Mouse (Mus musculus) ES-E14 (cell line): ENCODE measurements around the gene Fbxo39.

Experiments
- HCFC1 ChIP-seq: IDR thresholded peaks from 2 replicates; pipeline ENCODE4 v1.6.1; 2012; ENCODE audit warnings: low read length, inconsistent platforms, borderline replicate concordance; ENCODE audit not compliant: insufficient read depth
- MAFK ChIP-seq: IDR thresholded peaks from 2 replicates; pipeline ENCODE4 v1.6.1; 2014; ENCODE audit warnings: mild to moderate bottlenecking, low read depth, low read length, inconsistent platforms; ENCODE audit not compliant: insufficient read depth
- ZNF384 ChIP-seq: IDR thresholded peaks from 2 replicates; pipeline ENCODE4 v1.6.1; 2012; ENCODE audit warnings: low read depth, low read length, inconsistent platforms

- no peak for TF ChIP-seq HCFC1
- TF ChIP-seq MAFK: no peak
- no peak for TF ChIP-seq ZNF384
Measured at GRCm38 (mm10) chr11:72301334-72301733, 12.9 kb upstream of the Fbxo39 start, which contains the start of gene Xaf1.
